Mouse (Mus musculus) embryonic fibroblast, embryonic 13.5 days (primary cell): Measurements from ENCODE around the gene Hoxa7.

Experiments
- CTCF ChIP-seq: IDR thresholded peaks from 2 replicates; pipeline ENCODE4 v1.5.1; 2011; ENCODE audit warnings: mild to moderate bottlenecking, control low read depth, low read length, moderate library complexity, borderline replicate concordance; ENCODE audit not compliant: insufficient read depth
- POLR2A ChIP-seq: IDR thresholded peaks from 2 replicates; pipeline ENCODE4 v1.6.1; 2011; ENCODE audit warnings: low read depth, mild to moderate bottlenecking, control low read depth, low read length, moderate library complexity

DNA sequence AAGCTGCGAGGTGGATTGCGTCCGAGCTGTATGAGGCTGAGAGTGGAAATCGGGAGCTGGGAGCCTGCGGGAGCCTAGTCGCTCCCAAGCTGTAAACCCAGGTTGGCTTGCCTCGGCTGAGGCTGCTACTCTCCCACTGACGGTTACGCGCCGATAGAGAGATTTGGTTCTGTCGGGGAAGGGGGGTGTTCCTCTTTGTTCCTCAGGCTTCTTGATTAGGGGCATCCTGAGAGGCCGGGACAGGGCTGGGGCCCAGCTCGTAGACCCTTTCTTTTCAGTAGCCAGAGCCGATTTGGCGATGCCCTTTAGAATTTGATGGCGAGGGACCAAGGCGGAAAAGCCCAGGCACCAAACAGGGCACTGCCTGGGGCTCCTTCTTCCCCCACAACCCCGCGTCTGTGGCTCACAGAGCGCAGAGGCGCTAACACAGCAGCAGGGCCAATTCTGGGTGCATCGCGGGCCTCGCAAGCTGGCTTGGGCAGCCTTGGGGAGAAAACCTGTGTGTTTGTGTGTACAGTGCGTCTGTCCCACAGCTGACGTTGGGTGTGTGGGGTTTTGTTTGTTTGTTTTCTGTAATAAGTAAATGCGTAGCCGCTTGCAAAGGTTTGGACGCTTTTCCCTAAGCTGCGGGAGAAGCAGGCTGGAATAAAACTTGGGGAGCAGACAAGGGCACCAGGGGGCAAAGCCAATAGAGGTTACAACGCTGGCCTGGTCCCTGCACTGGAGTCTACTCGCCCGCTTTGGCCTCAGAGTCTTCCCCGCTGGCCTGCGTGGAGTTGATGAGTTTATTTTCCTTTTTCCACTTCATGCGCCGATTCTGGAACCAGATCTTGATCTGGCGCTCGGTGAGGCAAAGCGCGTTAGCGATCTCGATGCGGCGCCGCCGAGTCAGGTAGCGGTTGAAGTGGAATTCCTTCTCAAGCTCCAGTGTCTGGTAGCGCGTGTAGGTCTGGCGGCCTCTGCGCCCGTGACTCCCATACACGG lies 15.7 kb downstream of the Hoxa7 start:
- TF ChIP-seq POLR2A (no peak), CTCF (no peak)
